Mouse (Mus musculus): Measurements from ENCODE around the gene Tas2r114.

The Tas2r114 gene

GRCm38 (mm10) chr6:131689963-131690362 lies at the start of gene Tas2r114:
Gene Tas2r114, minus strand, starts transcription at chr6:131690063.
- no peak for DNase-seq (ENCODE audit: low spot score)

GRCm38 (mm10) chr6:131712803-131713202 lies 22.9 kb upstream of the Tas2r114 start:
- no peak for DNase-seq (ENCODE audit: low spot score)

GRCm38 (mm10) chr6:131687395-131687794 lies 2.5 kb downstream of the Tas2r114 start, which contains the start of gene Tas2r105:
Gene Tas2r105, minus strand, starts transcription at chr6:131687495.
- DNase-seq (ENCODE audit: low spot score), result no peak

GRCm38 (mm10) chr6:131685644-131686043 lies 4.2 kb downstream of the Tas2r114 start, which contains the start of gene Tas2r104:
Gene Tas2r104, minus strand, starts transcription at chr6:131685744.
- DNase-seq (ENCODE audit: low spot score), result no peak

GRCm38 (mm10) chr6:131678786-131679185 lies 11.1 kb downstream of the Tas2r114 start, which contains the start of gene Tas2r106:
Gene Tas2r106, minus strand, starts transcription at chr6:131678886.
- DNase-seq (ENCODE audit: low spot score), result no peak

- DNase-seq (ENCODE audit: low spot score), result no peak
Observed at GRCm38 (mm10) chr6:131660049-131660448, 29.8 kb downstream of the Tas2r114 start, which contains the start of gene Tas2r107. Gene Tas2r107, minus strand, starts transcription at chr6:131660149.

All from left cerebral cortex, adult 11 months (tissue).